Mouse (Mus musculus): Measurements from ENCODE around the gene Arhgef28. TPM values are rescaled to one million over a fixed set of nuclear protein-coding genes. Genes with fewer than 3 reads are reported as not detected.

Gene Arhgef28
- total RNA-seq, 2 experiments from 2014 or later = 37.6 to 40.5 TPM

DNA sequence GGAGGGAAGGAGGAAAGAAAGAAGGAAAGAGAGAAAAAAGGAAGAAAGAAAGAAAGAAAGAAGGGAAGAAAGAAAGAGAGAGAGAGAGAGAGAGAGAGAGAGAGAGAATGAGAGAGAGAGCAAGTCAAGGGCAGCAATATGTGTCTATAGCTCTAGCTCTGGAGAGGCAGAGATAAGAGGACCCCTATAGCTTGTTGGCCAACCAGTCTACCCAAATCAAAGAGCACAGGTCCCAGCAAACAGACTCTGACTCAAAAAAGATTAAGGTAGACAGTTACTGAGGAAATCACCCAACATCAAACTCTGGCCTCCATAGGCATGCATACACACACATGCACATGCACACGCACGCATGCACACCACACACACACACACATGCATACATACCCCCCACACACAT lies 17.7 kb downstream of the Arhgef28 start:
- intact Hi-C loops (cut with DNase I) = no loop called here
- no peak for DNase-seq (ENCODE audit: low spot score in 2 of 2)

DNA sequence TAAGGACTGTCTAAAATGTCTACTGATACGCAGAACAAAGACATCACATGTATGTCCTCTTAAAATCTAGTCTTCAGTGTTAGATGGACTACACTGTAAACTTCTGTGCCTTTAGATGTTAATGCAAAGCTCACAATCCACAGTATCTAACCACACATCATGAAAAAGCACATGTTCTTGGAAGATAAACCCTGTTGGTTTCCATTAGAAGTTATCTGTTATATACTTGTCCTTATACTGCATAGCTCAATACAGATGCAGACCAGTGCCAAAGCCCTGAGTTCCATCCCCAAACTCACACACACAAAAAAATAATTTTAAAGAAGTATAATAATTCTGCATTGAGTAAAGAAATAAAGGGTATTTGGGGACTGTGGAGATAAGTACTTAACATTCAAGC lies 18.3 kb downstream of the Arhgef28 start:
- DNase-seq (ENCODE audit: low spot score in 2 of 2) = no peak
- intact Hi-C loops (cut with DNase I) = no loop called here

DNA sequence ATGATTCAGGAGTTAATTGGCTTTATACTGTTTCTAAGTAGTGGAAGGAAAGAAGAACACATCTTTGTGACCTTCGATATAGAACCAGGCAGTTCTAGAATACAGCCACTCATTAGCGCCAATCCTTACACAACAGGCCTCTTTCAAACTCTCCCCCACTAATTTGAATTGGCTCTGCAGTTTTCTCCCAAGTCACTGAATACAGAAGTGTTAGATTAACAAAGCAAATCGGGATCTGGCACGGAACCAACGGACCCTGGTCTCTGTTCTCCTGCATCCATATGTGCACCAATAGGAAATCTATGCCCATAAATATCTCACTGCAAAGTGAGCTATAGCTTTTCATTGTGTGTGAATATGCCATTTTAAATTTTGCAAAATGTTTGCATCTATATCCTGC lies 20.1 kb downstream of the Arhgef28 start:
- intact Hi-C loops (cut with DNase I) = no loop called here
- DNase-seq (ENCODE audit: low spot score in 2 of 2) = peak; percentile 53 to 54

DNA sequence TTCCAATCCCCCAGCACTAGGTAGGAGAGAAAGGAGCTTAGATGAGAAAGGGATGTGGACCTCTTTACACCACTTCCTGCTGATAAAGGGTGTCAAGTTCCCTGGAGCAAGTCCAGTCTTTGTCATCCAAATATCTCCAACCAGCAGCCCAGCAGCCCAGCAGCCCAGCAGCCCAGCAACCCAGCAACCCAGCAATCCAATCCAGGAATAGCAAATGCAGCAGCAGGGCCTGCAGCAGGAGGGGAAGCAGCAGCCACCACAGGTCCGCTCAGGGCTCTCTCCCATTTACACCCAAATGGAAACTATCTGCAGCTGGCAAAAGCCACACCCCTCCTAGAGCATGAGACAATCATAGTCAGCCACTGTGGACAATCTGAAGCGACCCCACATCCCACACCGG lies 21.6 kb downstream of the Arhgef28 start:
- no peak for DNase-seq (ENCODE audit: low spot score in 2 of 2)
- intact Hi-C loops (cut with DNase I) = no loop called here

DNA sequence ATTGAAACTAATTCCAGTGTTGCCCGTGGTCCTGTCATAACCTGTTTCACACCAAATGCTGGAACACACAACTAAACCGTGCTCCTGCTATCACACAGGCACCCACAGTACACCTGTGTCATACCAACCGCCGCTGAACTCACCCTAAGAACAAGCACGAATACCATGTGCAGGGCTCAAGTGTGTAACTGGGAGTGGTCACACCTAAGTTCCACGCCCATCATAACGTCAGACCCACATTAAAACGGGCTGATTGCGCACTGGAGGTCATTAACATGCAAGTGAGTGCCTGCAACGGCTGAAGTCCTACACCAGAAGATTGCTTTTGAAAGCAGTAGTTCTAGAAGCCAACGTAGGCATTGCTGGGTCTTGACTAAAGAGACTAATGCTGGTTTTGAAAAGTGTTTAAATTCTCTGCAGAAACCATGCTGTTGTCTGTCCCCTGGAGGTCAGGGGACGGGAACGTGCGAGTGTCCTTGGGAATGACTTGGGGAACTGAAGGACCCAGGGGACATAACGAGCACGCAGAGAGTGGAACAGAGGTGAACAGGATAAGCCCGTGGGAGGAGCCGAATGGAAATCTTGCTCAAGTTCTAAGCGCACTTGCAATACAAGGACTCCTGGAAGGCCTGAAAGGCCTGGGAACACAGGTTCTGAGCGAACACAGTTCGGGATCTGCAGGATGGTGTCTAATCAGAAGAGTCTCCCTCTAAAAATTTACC lies 22.9 kb downstream of the Arhgef28 start:
- intact Hi-C loops (cut with DNase I) = no loop called here
- no peak for DNase-seq (ENCODE audit: low spot score in 2 of 2)

DNA sequence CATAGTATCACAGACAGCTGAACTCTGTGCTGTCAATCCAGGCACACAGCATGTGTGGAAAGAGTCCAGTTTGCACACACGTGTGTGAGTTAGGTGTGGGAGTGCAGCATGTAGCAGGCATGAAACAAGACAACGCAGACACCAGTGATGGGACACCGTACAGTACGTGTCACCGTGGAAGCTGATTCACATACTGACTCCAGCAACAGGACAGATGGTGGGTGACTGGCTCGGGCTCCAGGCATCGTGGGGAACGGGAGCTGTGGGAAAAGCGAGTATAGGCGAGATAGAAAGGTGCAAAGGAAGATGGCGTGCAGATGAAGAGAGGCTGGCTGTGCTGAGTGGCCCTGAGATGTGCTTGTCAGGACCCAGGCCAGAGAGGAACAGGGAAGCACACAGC lies 23.9 kb downstream of the Arhgef28 start:
- intact Hi-C loops (cut with DNase I) = no loop called here
- peak in 1 of 2 experiments; percentile 39 for DNase-seq (ENCODE audit: low spot score in 2 of 2)

DNA sequence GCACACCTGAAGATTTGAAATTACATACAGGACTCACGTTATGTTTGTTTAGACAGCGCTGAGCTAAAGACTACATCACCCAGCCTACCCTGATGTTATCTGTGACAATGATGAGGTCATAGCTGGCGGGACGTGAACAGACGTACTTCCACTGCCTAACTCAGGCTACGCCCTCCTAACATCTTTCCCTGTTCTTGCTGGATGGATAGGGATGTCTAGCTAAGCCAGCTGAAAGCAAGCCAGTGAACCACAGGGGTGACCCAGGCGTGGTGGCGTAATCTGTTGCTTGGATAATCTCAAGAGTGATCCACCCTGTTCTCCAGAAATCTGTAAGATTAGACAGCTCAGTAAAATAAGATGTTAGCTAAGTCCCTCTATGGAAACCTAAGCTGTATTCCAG lies 25.6 kb downstream of the Arhgef28 start:
- DNase-seq (ENCODE audit: low spot score in 2 of 2) = no peak
- intact Hi-C loops (cut with DNase I) = no loop called here

DNA sequence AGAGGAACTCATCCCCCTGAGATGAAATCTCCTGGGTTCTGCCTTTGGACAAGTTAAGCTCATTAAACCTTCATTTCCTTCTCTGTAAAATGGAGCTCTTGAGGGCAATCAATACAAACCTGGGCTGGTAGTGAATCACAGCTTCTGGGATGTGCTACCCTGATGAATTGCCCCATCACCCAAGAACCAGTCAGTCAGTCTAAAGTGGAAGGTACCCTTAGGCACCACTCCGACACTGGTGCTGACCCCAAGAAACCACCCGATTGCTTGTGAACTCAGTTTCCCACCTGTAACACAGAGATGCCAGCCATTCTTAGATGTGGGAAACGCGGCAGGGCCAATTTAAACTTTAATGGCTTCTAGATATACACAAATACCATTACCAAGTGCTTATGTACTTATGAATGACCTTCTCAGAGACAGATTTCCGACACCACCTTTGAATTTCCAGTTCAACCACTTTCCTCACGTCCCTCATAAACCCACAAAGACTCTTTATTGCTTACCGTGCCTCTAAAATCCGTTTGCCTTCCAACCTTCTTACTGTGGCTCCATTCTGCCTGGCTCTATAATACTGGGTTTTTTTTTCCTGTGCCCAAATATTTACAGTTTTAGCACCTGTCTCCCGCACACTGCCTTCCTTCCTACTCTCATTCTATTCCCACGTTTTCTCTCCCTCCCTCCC lies 30.8 kb downstream of the Arhgef28 start:
- no peak for DNase-seq (ENCODE audit: low spot score in 2 of 2)
- intact Hi-C loops (cut with DNase I) = no loop called here

DNA sequence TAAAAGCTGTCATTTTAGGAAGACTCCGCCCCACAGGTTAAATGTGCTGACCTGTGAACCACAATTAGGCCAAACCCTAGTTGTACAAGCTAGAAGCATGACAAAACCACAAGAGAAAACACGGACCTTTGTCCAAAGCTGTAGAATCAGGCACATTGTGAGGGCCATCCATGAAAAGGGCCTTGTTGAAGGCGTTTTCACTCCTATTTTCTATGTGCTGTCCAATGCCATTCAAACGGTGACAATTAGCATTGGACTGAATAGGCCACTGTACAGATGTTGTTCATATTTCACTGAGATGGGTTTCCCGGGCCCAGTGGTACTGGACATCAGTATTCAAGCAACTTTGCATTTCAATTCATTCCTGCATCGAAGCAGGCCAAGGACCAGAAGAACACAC lies 33.2 kb downstream of the Arhgef28 start:
- intact Hi-C loops (cut with DNase I) = no loop called here
- DNase-seq (ENCODE audit: low spot score in 2 of 2) = no peak

DNA sequence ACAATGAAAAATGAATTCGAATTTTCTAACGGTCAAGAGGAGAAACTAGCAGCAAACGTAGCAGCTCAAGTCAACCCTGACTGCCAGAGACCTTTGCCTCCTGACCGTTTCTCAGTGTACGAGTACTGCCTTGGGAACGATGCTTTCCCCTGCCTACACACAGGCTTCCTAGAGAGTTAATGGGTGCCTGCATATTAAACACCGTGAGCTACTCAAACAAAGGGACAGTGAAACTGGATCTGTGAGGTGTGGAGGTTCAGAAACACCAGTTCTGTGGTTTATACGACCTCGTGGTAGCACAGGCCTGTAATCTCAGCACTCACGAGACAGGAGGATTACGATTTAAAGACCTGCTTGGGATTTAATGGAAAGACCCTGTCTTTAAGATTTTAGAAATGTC lies 33.9 kb downstream of the Arhgef28 start:
- intact Hi-C loops (cut with DNase I) = no loop called here

DNA sequence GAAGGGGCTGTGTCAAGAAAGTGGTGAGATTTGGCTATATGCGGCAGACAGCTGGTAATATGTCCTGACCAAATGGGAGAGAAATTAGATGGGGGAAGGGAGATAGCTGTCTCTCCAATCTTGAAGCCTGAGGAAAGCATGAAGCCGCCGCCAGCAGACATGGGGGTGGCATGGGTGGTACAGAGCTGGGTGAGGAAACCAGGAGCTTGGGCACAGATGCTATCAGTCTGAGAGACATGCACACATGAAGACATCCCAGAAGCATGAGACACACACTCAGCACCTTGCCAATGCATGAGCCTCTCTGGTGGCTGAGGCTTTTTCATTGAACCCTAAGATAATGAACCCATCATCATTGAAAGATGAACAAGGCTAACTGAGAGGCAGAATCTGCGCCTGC lies 34.5 kb downstream of the Arhgef28 start:
- DNase-seq (ENCODE audit: low spot score in 2 of 2) = peak; percentile 50 to 81
- intact Hi-C loops (cut with DNase I) = no loop called here

More for the DNA sequence above, 33.9 kb downstream of the Arhgef28 start:
- DNase-seq (ENCODE audit: low spot score in 2 of 2) = no peak

DNA sequence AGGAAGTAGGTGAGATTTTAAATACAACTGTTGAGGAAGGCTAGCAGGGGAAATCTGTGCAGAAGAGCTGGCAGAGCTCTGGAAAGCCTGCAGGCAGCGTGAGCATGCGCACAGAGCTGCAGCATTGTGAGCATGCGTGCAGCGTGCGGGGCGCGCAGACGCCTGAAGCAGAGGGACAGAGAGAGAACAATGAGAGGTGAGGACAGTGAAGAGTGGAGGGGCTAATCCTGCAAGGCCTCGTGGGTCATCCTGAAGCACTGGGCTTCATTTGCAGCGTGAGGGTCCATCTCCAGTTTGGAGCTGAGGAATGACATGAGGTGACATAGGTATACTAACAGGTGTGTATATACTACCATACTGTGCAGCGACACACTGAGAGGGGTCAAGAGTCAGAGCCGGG lies 35.0 kb downstream of the Arhgef28 start:
- intact Hi-C loops (cut with DNase I) = no loop called here
- peak; percentile 63 to 73 for DNase-seq (ENCODE audit: low spot score in 2 of 2)

DNA sequence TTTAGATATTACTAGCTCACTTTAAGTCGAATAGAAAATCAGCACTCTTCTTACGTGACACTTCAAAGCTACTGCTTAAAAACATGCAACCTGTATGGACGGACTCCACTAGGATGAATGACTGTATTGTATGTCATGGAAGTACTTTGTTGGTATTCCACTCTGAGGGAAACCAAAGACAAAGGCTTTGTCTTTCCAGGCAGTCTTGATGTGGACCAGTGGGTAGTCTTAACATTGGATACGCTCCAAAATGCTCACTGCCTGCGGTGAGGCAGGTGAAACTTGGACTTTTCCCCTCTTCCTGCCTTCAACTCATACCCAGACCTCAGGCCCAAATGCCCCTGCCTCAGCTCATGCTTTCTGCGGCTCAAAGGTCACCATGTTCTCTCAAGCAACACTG lies 41.4 kb downstream of the Arhgef28 start:
- DNase-seq (ENCODE audit: low spot score in 2 of 2) = no peak
- intact Hi-C loops (cut with DNase I) = no loop called here

DNA sequence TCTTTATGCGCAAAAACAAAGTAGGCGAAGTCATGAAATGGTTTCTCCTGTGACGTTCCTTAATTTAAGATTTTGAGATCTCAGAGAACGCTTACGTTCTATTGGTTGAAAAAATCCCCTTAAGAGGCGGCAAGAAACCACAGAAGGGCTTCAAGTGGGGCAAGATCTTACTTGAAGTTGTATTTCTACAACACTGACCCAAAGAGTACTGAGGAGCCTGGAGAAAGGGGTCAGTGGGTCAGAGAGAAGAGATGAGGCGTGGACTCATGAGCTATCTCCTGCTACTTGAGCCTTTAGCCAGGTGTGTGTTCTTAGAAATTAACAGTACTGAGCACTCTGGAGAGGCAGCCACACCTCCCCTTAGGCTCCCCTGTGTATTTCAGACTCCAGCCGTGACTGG lies 44.7 kb downstream of the Arhgef28 start:
- intact Hi-C loops (cut with DNase I) = no loop called here
- no peak for DNase-seq (ENCODE audit: low spot score in 2 of 2)

DNA sequence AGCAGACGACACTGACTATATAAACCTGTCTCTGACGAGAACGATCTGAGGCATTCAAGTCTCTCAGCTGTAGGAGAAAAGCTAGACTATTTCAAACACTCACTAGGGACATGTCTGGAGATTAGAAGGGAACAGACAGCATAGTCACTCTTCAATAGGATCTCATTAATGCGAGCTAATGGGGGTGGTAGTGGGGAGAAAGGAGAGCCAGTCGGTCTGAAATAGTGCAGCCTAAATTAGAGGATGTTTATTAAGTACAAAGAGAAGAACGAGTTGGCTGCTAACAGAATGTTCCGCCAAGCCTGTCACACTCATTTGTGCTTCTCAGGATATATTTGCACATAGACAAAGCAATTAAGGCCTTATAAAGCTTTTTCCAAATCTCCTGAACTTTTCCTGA lies 49.6 kb downstream of the Arhgef28 start:
- peak; percentile 41 to 62 for DNase-seq (ENCODE audit: low spot score in 2 of 2)
- intact Hi-C loops (cut with DNase I) = no loop called here

DNA sequence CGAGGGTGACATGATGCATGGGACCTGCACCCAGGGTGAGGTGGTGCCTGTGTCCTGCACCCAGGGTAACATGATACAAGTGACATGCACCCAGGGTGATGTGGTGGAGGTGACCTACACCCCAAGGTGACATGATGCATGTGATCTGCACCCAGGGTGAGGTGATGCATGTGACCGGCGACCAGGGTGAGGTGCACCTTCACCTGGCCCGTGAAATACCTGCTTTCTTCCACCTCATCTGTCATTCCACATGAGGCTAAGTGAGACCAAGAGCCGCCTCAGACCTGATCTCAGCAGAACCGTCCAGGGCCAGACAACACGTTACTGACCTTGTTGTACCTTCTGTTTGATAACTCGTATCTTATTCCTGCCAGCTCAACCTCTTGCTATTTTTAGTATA lies 53.5 kb downstream of the Arhgef28 start:
- intact Hi-C loops (cut with DNase I) = no loop called here
- no peak for DNase-seq (ENCODE audit: low spot score in 2 of 2)

DNA sequence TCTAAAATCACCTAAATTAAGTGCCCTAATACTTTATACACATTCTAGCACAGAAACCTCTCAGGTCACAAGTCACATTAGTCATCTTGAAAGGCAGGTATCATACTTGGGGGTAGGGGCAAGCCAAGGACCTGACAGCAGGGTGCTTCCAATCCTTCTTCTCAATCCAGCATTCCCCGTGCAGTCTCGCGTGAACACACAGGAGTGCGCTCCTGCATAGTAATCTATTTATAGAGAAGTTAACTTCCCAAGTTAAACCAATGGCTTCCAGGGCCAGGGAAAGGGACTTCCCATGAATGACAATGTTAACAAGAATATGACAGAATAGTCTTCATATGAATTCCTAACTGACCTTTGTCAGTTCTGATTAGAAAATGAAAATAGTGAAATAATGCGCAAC lies 58.7 kb downstream of the Arhgef28 start:
- DNase-seq (ENCODE audit: low spot score in 2 of 2) = no peak

DNA sequence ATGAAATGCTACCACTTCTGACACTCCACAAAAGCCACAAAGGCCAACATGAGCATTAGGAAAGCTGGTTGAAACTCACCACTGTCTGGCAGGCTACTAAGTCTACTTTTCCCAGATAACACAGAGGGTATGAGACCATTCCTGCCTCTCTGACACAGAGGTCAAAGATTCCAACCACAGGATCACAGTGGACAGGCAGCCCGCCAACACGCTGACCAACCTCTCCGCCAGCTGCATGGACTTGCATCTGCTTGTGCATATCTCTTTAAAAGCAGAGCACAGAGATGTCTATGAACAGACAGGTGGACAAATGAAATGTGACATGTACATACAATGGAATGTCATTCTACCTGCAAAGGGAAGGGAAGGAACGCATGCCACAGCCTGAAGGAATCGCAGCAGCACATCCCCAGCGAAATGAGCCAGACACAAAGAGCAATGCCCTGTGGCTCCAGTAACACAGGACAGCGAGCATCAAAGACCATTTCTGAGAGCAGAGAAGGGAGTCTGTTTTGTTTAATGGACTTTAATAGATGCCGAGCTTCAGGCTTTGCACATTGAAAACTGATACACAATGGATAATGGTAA lies 59.6 kb downstream of the Arhgef28 start:
- no peak for DNase-seq (ENCODE audit: low spot score in 2 of 2)
- intact Hi-C loops (cut with DNase I) = no loop called here

More for the DNA sequence above, 58.7 kb downstream of the Arhgef28 start:
- intact Hi-C loops (cut with DNase I) = no loop called here

DNA sequence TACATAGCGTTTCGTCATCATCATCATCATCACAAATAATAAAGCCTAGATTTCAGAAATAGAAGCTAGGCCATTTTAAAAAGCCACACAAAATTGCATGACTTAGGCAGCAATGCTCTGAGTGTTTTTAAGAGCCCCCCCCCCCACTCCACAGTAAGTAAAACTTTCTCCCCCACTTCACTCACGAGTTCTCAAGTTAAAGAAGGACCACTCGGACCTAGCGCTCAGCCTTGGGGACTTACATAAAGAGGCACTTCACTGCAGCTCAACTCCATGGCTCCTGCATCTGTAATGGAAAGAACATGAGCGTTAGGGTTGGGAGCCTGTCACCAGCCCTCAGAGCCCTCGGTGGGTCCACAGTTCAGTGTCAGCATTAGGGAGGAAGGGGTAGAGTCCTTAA lies 60.9 kb downstream of the Arhgef28 start:
- DNase-seq (ENCODE audit: low spot score in 2 of 2) = no peak
- intact Hi-C loops (cut with DNase I) = no loop called here

DNA sequence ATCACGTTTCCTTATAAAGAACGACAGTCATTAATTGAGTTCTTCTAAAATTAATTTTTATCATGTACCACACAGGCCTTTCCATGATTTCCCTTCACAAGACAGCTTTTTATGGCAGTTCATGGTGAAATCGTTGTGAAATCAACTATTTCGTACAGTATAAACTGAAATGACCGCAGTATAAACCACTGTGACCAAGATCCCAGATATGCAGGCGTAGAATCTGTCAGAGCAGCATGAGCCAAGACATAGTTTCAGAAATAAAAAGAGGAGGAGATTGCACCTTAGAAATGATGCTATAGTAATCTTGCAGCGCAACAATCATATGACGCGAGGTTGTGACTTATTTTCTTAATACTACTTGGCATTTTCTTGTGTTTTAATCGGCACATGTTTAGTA lies 63.2 kb downstream of the Arhgef28 start:
- intact Hi-C loops (cut with DNase I) = no loop called here
- DNase-seq (ENCODE audit: low spot score in 2 of 2) = no peak

DNA sequence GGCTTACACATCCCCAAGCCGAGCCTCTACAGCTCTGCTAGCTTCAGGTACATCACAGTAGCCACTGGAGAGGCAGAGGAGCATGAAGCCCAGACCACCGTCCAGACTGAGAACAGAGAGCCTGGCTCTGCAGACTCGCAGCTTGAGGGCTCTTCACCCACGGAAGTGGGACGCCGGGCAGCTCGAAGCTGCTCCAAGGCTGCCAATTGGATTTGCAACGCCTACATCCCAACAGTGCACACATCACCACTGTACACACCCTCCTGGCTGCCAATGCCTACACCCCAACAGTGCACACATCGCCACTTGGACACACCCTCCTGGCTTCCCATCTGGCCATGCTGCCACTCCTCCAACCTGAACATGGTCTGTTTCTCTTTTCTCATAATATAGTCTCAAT lies 65.6 kb downstream of the Arhgef28 start:
- intact Hi-C loops (cut with DNase I) = no loop called here
- DNase-seq (ENCODE audit: low spot score in 2 of 2) = peak in 1 of 2 experiments; percentile 30
